Mouse (Mus musculus) heart, adult 2 months (tissue): ENCODE data around the gene Cbfb.

Source experiments
- CTCF ChIP-seq: fragments of 200-600 bp; IDR thresholded peaks from 2 replicates; pipeline ENCODE4 v1.8.1; 2022; ENCODE audit warnings: antibody characterized with exemption, mild to moderate bottlenecking, moderate library complexity
- POLR2A ChIP-seq: fragments of 200-500 bp; IDR thresholded peaks from 2 replicates; pipeline ENCODE4 v1.6.1; 2011; ENCODE audit warnings: mild to moderate bottlenecking, low read depth, low read length, control low read depth; ENCODE audit not compliant: insufficient read depth

GRCm38 (mm10) chr8:105170041-105170380, 463 bp upstream of the Cbfb start:
- TF ChIP-seq CTCF (no peak), POLR2A (no peak)
